In genomic region chr5:28526435-28526834, GRCm38 (mm10) we compare ENCODE assay signal across 31 mouse cellular contexts. TPM values are rescaled to one million over a fixed set of nuclear protein-coding genes. Genes with fewer than 3 reads are reported as not detected.
DNase-seq lines count a peak whose midpoint lies in the region; ATAC-seq and TF ChIP-seq lines count a peak whose summit lies in the region.
"Had no signal": no experiment of that assay in that cellular context is flagged by ENCODE, and none has a peak within 500 bp of the region (broad histone marks: within the 10 kb centered on the region; RNA-seq: fewer than 3 reads in every experiment).

No protein-coding gene starts in this region.

- no peak overlapping the region for H3K4me2 ChIP-seq in kidney, embryonic 16.5 days (replicated peaks; ENCODE audit: low read depth, low read length)
- H3K4me2 ChIP-seq: forebrain, embryonic 13.5 days; heart, embryonic 11.5 days; liver, embryonic 13.5 days; lung, embryonic 14.5 days; midbrain, embryonic 13.5 days; neural tube, embryonic 12.5 days had no signal

- intact Hi-C loops in gastrocnemius, adult 2 months (cut with DNase I): no loop called here

- ATAC-seq in kidney, embryonic 16.5 days (ENCODE audit: low FRiP score, low TSS enrichment): peak; percentile 83
- ATAC-seq: forebrain, embryonic 13.5 days; hindbrain, embryonic 16.5 days; intestine, embryonic 16.5 days; midbrain, embryonic 13.5 days had no signal

- H3K36me3 ChIP-seq in kidney, embryonic 16.5 days (ENCODE audit: insufficient read depth, low read length): no peaks in the 10 kb centered on the region
- H3K36me3 ChIP-seq: G1E; hindbrain, embryonic 10.5 days; liver, embryonic 13.5 days; midbrain, embryonic 13.5 days; neural tube, embryonic 12.5 days had no signal

- 81% methylated on average over 3 of the region's 3 CpGs for WGBS in kidney, embryonic 16.5 days

- no peak overlapping the region for H3K9ac ChIP-seq in kidney, embryonic 16.5 days (replicated peaks; ENCODE audit: low read length)
- H3K9ac ChIP-seq: forebrain, embryonic 13.5 days; liver, embryonic 13.5 days; lung, embryonic 14.5 days; midbrain, embryonic 13.5 days; neural tube, embryonic 12.5 days had no signal

- no peaks in the 10 kb centered on the region for H3K27me3 ChIP-seq in kidney, embryonic 16.5 days (ENCODE audit: insufficient read depth, low read length)
- H3K27me3 ChIP-seq: forebrain, embryonic 13.5 days; liver, embryonic 13.5 days; midbrain, embryonic 13.5 days; neural tube, embryonic 12.5 days had no signal

- peak; percentile 34 for DNase-seq in urinary bladder, postnatal 14 days (ENCODE audit: low spot score)
- no peak for DNase-seq in urinary bladder, postnatal 25 days (ENCODE audit: low spot score)
- peak; percentile 43 to 60 for DNase-seq in kidney, postnatal 4 days
- no peak for DNase-seq in gastrocnemius, adult 2 months
- DNase-seq in embryo, embryonic 10 days (ENCODE audit: low spot score): no peak
- DNase-seq in B cell, adult 2 months: no peak
- DNase-seq: adrenal gland, adult 2 months; cerebellum, adult 18-20 months; cerebellum, postnatal 14 days; embryo, embryonic 11 days; liver, embryonic 13.5 days; lung, embryonic 14.5 days; retina, postnatal 1 day; right cerebral cortex, postnatal 25 days; spleen, adult 18-20 months; thymus, adult 2 months; thymus, postnatal 4 days had no signal

- no peaks in the 10 kb centered on the region for H3K9me3 ChIP-seq in kidney, embryonic 16.5 days (ENCODE audit: low read length)
- H3K9me3 ChIP-seq: forebrain, embryonic 13.5 days; G1E; hindbrain, embryonic 10.5 days; liver, embryonic 13.5 days; midbrain, embryonic 13.5 days; neural tube, embryonic 12.5 days had no signal

- TF ChIP-seq CTCF in gastrocnemius, adult 2 months (IDR thresholded peaks at IDR 0.05): no peak

- peaks cover 2% of the 10 kb centered on the region; the same call in 1 of the 2 replicates for H3K4me1 ChIP-seq in kidney, embryonic 16.5 days (ENCODE audit: insufficient read depth, low read length)
- H3K4me1 ChIP-seq: liver, embryonic 13.5 days; neural tube, embryonic 12.5 days had no signal

- H3K4me3 ChIP-seq in kidney, embryonic 16.5 days (ENCODE audit: low read length): no peak overlapping the region
- H3K4me3 ChIP-seq in gastrocnemius, adult 2 months: no peak overlapping the region
- H3K4me3 ChIP-seq: forebrain, embryonic 13.5 days; hindbrain, embryonic 10.5 days; liver, embryonic 13.5 days; midbrain, embryonic 13.5 days; neural tube, embryonic 12.5 days had no signal

- peak overlapping the region; percentile 27 for H3K27ac ChIP-seq in kidney, embryonic 16.5 days (ENCODE audit: low read length)
- H3K27ac ChIP-seq in gastrocnemius, adult 2 months: no peak overlapping the region
- H3K27ac ChIP-seq: forebrain, embryonic 13.5 days; hindbrain, embryonic 10.5 days; liver, embryonic 13.5 days; midbrain, embryonic 13.5 days; neural tube, embryonic 12.5 days had no signal

RNA-seq across cellular contexts. Expression of gene Shh, which starts 59.4 kb away (rescaled TPM):
- polyA plus RNA-seq in kidney, embryonic 16.5 days (2015; fragmentation: Nextera tagmentation; extraction: Ambion mirVana): 0.85 and 0.96 TPM in 2 replicates
- not detected for total RNA-seq in gastrocnemius, adult 2 months (2021)
- total RNA-seq: CH12.LX; G1E; gastrocnemius, adult 8-10 months; granulocyte monocyte progenitor cell, adult 5-6 weeks; megakaryocyte, adult 5-6 weeks had no signal
- polyA plus RNA-seq: G1E; heart, postnatal 0 days; liver, embryonic 13.5 days had no signal

Comparison
In these comparisons a context has a peak if more than half of its experiments do, and no peak if none do; other contexts are left out.
1. DNase-seq: peak in urinary bladder, postnatal 14 days (single experiment) and kidney, postnatal 4 days (2 of 2); none in urinary bladder, postnatal 25 days (single experiment), gastrocnemius, adult 2 months (single experiment), embryo, embryonic 10 days (single experiment) and B cell, adult 2 months (0 of 2).